Mouse (Mus musculus) regulatory T cell (primary cell): ENCODE measurements around the gene Krt28.

Experiments
- in situ Hi-C: fragments of 300-600 bp; cut with MboI, MseI; formaldehyde crosslinking; loops from one replicate; pipeline ENCODE4 v1.15.1; 2025; ENCODE audit warnings: high pct_unique_total_duplicates

Gene Krt28

DNA sequence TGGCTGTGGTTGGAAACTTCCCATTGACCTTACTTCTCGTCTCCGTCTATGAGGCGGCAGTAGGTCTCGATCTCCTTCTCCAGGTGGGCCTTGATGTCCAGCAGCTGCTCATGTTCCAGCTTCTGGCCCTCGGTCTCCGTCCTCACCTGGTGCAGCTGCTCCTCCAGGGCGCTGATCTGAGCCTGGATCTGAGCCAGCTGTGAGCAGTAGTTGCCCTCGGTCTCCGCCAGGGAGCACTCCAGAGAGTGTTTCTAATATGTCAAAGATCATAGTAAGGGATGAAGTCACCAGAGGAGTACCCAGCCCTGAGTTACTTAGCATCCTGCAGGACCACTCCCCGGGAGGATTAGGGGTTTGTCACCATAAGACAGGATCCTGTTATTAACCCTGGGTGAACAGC is 7.9 kb downstream of the Krt28 start:
- in situ Hi-C loops = no loop called here

DNA sequence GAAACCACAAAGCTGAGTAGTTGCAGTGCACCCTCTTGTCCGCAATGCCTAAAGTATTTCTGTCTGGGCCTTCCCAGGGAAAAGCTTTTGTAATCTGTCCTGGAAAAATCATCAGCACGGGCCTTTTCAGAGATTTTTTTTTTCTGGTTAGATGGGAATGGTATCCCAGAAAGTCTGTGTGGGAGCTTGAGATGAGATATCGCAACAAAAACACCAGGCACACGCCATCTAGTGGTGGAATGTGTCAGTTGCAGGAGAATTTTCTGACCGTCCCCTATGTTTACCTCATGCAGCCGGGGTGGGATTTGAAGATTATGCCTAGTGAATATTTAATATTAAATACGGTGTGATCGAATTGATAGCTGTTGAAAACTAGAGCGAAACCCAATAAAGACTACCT is 10.3 kb downstream of the Krt28 start:
- in situ Hi-C loops = no loop called here

DNA sequence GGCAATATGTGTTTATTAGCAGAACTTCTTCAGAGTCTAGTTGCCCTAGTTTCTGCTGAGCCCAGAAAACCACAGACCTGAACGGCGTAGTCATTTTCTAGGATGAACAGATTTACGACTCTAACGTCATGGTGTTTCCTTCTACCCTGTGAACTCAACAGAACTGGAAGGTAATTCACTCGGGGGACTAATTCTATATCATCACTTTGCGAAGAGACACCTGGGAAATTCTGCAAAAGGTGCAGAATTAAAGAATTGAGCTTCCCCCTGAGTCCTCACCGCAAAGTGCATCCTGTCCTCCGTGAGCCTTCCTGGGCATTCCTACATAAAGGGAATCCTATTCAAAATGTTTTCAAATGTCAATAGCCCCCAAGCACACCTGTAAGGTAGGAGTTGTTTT is 13.3 kb downstream of the Krt28 start:
- in situ Hi-C loops = no loop called here

DNA sequence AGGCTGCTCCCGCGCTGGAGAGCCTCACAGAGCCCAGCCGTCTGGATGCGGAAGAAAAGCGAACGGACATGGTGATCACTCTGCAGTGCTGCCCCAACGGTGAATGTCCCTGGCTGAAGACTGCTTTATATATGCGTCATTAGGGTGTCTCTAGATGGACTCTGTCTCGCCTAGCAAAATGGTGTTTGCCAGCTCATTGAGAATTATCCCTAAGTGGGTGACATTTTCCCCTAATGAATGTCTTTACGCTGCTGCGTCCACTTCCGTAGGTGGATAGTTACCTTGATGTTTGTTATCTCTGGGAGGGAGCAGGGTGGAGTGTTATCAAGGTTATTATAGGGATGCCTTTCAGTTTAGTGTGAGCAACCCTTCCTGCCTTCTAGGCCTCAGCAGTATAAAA is 23.7 kb downstream of the Krt28 start, which contains the start of gene Krt27:
TSS of gene Krt27 (minus strand) at position 101 of the 400 bp plus-strand sequence.
- in situ Hi-C loops = no loop called here

DNA sequence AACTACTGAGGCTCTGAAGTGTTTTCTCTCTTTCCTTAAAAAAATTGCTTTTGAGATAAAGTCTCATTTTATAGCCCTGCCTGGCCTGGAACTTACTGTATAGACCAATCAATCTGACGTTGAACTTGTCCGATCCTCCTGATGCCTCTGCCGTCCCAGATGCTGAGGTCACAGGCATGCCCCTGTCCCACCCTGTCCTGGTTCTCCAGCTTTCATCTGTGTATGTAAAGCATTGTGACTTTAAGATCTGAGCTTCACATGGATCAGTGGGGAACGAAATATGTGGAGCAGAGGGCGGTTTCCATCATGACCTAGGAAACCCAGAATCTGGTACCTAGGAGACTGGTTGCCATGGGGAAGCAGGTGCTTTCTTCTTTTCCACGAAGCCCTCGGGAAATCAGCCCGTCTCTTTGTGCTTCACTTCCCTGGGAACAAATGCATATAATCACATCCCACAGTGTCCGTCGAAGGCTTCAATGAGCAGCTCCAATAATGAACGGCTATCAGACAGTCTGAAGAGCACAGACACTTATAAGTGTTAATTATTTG is 35.3 kb downstream of the Krt28 start:
- in situ Hi-C loops = no loop called here

DNA sequence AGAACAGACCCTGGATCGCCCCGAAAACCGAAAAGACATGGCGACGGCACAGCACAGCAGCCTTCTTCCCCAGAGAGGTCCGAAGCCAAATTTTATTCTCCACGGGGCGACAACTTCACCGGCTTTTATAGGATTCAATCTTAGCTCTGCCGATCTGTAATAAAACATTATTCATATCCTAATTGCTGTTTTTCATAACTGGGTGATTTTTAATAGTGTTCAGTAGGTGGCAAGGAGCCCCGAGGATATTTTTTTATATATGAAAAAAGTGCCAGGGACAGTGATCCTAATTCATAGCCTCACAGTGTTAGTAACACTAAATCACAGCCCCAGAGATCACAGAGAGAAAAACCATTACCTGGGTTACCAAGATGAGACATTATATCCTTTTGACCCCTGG is 36.8 kb downstream of the Krt28 start, which contains the start of gene Krt26:
TSS of gene Krt26 (minus strand) at position 101 of the 400 bp plus-strand sequence.
- in situ Hi-C loops = no loop called here

DNA sequence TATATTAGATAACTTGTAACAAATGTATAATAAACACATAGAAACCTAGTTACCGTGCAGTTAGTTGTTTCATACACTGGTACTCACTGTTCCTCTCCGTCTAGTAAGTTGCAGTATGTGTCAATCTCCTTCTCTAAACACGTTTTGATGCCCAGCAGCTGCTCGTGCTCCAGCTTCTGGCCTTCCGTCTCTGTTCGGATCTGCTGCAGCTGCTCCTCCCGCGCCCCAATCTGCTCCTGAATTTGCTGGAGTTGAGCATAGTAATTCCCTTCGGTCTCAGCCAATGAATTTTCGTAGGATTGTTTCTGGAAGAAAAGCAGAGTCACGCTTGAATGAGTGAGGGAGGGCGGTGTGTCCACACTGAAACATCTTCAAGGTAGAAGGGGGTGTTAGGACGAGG is 41.3 kb downstream of the Krt28 start:
- in situ Hi-C loops = no loop called here

DNA sequence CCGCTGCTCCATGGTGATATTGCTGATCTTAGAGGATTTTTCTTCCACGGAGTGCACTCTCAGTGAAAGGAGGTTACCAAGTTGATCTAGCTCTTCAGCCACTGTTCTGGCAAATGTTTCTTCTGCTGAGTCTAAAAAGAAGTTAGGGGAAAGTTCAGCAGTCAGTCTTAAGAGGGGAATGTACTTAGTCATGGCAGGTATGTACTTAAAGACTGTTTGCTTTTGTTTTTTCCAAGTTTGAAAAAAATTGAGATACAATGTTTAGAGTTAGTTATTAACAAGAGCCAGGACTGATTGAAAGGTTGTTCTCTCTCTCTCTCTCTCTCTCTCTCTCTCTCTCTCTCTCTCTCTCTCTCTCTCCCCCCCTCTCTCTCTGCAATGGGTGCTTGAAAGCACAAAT is 45.0 kb downstream of the Krt28 start:
- in situ Hi-C loops = no loop called here

DNA sequence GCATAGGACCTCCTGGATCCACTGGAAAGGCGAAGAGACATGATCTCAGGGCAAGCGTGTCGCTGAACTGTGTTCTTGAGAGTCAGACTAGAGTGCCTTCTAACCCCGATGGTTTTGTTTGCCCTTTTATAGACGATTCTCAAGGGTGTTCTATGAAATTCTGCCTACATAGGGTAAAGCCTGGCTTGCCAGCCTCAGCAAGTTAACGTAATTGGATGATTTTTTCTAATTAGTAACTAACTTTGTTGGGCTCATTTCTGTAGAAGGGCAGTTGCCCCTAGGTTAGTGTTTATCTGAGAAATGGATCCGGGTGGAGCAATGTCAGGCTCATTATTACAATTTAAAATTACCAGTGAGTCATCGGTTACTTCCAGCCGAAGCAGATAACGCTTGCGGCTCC is 51.9 kb downstream of the Krt28 start, which contains the start of gene Krt25:
TSS of gene Krt25 (minus strand) at position 101 of the 400 bp plus-strand sequence.
- in situ Hi-C loops = no loop called here

DNA sequence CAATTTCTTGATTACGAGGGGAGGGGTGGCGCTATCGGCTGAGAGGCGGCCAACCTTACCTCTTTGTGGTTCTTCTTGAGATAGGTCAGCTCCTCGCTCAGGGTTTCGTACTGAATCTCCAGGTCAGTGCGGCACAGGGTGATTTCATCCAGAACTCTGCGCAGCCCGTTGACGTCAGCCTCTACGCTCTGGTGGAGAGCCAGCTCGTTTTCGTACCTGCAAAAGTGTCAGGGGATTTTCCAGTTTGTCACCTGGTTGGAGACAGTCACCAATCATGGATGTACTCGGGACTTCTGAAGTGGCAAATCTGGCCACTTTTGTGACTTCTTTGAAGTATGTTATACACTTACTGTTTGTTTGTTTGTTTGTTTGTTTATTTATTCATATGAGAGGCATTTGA is 53.6 kb downstream of the Krt28 start:
- in situ Hi-C loops = no loop called here

DNA sequence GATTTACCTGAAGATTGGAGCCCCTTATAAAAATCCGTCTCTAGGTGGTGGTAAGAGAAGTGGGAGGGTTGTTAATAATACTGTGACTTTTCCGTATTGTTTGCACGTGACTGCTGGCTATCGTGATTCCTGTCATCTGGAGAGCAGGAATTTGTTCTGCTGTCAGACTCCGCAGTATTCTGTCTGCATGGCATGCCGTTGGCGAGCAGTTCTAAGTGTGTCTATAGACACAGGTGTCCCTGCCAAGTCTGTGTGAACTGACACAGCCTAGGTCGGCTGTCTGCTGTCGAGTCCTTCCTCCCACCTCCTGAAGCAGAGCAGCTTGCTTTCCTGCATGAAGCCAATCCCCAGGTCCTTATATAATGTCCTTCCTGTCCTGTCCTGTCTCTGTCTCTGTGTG is 55.6 kb downstream of the Krt28 start:
- in situ Hi-C loops = no loop called here

DNA sequence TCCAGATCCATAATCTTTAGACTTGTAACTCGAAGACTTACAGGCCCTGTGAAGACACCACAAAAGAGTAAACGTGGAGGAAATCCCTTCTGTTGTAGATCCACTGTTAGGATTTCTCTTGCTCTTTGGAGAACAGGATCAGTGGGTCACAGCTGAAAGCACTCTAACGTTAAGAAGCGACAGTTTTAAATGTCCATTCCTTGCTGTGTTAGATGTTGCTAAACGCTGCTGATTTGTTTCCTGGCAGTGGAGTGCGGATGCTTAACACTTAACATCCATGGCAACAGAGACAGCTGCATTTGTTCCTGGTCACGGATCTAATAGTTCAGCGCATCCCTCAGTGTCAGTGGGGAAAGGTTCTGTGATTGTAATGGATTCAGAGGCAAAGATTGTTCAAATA is 58.2 kb downstream of the Krt28 start:
- in situ Hi-C loops = no loop called here
